Mouse (Mus musculus) ES-E14 (cell line): Measurements from ENCODE around the gene Dennd5a.

Experiments
- CHD2 ChIP-seq: IDR thresholded peaks from 2 replicates; pipeline ENCODE4 v1.6.1; 2014; ENCODE audit warnings: mild to moderate bottlenecking, low read depth, low read length, inconsistent platforms
- HCFC1 ChIP-seq: IDR thresholded peaks from 2 replicates; pipeline ENCODE4 v1.6.1; 2012; ENCODE audit warnings: low read length, inconsistent platforms, borderline replicate concordance; ENCODE audit not compliant: insufficient read depth
- MAFK ChIP-seq: IDR thresholded peaks from 2 replicates; pipeline ENCODE4 v1.6.1; 2014; ENCODE audit warnings: mild to moderate bottlenecking, low read depth, low read length, inconsistent platforms; ENCODE audit not compliant: insufficient read depth
- ZC3H11A ChIP-seq: IDR thresholded peaks from 2 replicates; pipeline ENCODE4 v1.6.1; 2012; ENCODE audit warnings: low read depth, mild to moderate bottlenecking, inconsistent platforms, low read length, borderline replicate concordance
- ZNF384 ChIP-seq: IDR thresholded peaks from 2 replicates; pipeline ENCODE4 v1.6.1; 2012; ENCODE audit warnings: low read depth, low read length, inconsistent platforms

GRCm38 (mm10) chr7:109859354-109859753, 100.9 kb downstream of the Dennd5a start:
- TF ChIP-seq ZC3H11A (no peak), HCFC1 (no peak), MAFK (no peak), ZNF384 (no peak), CHD2 (no peak)
